Mouse (Mus musculus) ES-Bruce4 (cell line): ENCODE results near the gene Cbl. TPM values are rescaled to one million over a fixed set of nuclear protein-coding genes. Genes with fewer than 3 reads are reported as not detected.

ENCODE experiments used
- H3K27ac ChIP-seq: 2 replicates; pipeline ENCODE4 v1.5.1; 2012; ENCODE audit warnings: low read length, inconsistent platforms; ENCODE audit not compliant: insufficient read depth
- H3K27me3 ChIP-seq: 2 replicates; pipeline ENCODE4 v1.6.1; 2012; ENCODE audit warnings: mild to moderate bottlenecking, low read length, inconsistent platforms; ENCODE audit not compliant: control insufficient read depth, poor library complexity, insufficient read depth, severe bottlenecking
- H3K36me3 ChIP-seq: 2 replicates; pipeline ENCODE4 v1.6.1; 2012; ENCODE audit warnings: inconsistent platforms, mild to moderate bottlenecking, low read length, moderate library complexity; ENCODE audit not compliant: control insufficient read depth, poor library complexity, insufficient read depth, severe bottlenecking
- H3K4me1 ChIP-seq: one replicate; pipeline ENCODE4 v1.8.1; 2011; ENCODE audit warnings: low read length; ENCODE audit not compliant: control insufficient read depth, insufficient read depth
- H3K4me3 ChIP-seq: 2 replicates; pipeline ENCODE4 v1.5.1; 2011; ENCODE audit warnings: low read depth, mild to moderate bottlenecking, low read length
- H3K9ac ChIP-seq: 2 replicates; pipeline ENCODE4 v1.6.1; 2012; ENCODE audit warnings: low read depth, mild to moderate bottlenecking, inconsistent platforms; ENCODE audit not compliant: poor library complexity, severe bottlenecking
- H3K9me3 ChIP-seq: replicated peaks from 2 replicates; pipeline ENCODE4 v1.6.1; 2012; ENCODE audit warnings: mild to moderate bottlenecking, low read length, inconsistent platforms; ENCODE audit not compliant: control insufficient read depth, poor library complexity, insufficient read depth, severe bottlenecking
- CTCF ChIP-seq: IDR thresholded peaks from one replicate; pipeline ENCODE4 v1.8.1; 2011; ENCODE audit warnings: low read depth, low read length
- EP300 ChIP-seq: IDR thresholded peaks from 2 replicates; pipeline ENCODE4 v1.6.1; 2011; ENCODE audit warnings: low read depth, low read length; ENCODE audit not compliant: insufficient read depth
- POLR2A ChIP-seq: IDR thresholded peaks from one replicate; pipeline ENCODE4 v1.8.1; 2011; ENCODE audit warnings: low read length; ENCODE audit not compliant: insufficient read depth
- polyA plus RNA-seq: library from polyadenylated mRNA; stranded (reverse); fragments of >200 nt; gene quantifications from 2 replicates; pipeline ENCODE4 v1.2.4, GENCODE M21; 2011; ENCODE audit warnings: low read depth; ENCODE audit not compliant: missing spikeins, insufficient read depth, insufficient read length

Cbl gene
- polyA plus RNA-seq, 1 experiment = 58.8 TPM

DNA sequence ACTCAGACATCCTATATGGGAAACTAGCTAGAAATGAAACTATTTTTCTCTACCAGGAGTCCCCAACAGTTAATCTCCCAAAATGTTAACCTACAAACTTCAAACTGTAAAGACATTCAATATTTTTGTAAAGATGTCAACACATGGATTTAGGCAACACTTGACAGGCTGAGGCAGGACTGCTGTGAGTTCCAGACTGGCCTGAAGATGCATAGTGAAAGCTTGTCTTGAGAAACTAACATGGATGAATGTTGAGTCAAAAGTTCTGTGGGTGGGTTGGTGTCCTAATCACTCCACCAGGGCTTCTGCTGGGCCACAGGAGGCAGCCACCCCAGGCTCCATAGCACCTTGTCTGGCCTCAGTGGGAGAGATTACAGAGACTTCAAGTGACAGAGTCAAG, 2.2 kb downstream of the Cbl start:
- no peaks in the 10 kb centered on the region for H3K9me3 ChIP-seq
- no peak overlapping the region for H3K4me3 ChIP-seq
- H3K9ac ChIP-seq = no peak overlapping the region
- no peak for TF ChIP-seq EP300
- TF ChIP-seq POLR2A = no peak
- TF ChIP-seq CTCF = no peak
- no peaks in the 10 kb centered on the region for H3K36me3 ChIP-seq
- no peaks in the 10 kb centered on the region for H3K27me3 ChIP-seq
- no peaks in the 10 kb centered on the region for H3K4me1 ChIP-seq
- no peak overlapping the region for H3K27ac ChIP-seq

- no peak overlapping the region for H3K9ac ChIP-seq
- peaks cover 6% of the 10 kb centered on the region for H3K9me3 ChIP-seq
- no peaks in the 10 kb centered on the region for H3K36me3 ChIP-seq
- no peak for TF ChIP-seq CTCF
- no peak for TF ChIP-seq EP300
- TF ChIP-seq POLR2A = no peak
- no peaks in the 10 kb centered on the region for H3K4me1 ChIP-seq
- H3K4me3 ChIP-seq = no peak overlapping the region
- H3K27me3 ChIP-seq = no peaks in the 10 kb centered on the region
- no peak overlapping the region for H3K27ac ChIP-seq
Measured at GRCm38 (mm10) chr9:44225993-44226392, 7.9 kb downstream of the Cbl start.

DNA sequence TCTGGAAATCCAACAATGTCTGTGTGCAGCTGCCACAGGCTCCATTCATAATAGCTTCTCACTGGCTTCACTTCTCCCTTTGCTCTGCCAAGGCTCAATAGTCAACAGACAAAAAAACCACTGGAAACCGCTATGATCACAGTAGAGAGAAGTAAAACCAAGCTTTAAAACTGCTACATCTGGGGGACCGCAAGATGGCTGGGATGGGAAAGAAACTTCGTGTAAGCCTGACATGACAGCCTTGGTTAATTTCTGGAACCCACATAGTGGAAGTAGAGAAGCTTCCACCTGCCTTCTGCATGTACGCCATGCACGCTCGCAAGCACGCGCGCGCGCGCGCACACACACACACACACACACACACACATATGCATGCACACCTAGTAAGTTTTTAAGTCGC, 20.3 kb downstream of the Cbl start:
- no peaks in the 10 kb centered on the region for H3K4me1 ChIP-seq

DNA sequence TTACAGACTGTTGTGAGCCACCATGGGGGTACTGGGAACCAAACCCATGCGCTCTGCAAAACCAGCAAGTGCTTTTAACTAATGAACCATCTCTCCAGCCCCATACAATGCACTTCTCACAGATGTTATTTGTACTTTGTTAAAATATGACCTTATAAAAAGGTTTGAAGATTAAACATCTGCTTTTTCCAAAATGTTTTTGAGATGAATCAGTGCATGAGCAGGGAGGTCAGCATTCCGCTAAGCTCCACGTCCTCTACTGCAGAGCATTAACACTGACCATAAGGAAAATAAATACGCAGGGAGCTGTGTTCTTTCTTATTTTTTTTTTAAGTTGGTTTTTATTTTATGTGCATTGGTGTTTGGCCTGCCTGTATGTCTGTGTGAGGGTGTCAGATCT, 21.4 kb downstream of the Cbl start:
- no peaks in the 10 kb centered on the region for H3K9me3 ChIP-seq

More for the DNA sequence above, 20.3 kb downstream of the Cbl start:
- H3K4me3 ChIP-seq = no peak overlapping the region
- no peaks in the 10 kb centered on the region for H3K27me3 ChIP-seq
- no peak overlapping the region for H3K27ac ChIP-seq
- no peak overlapping the region for H3K9ac ChIP-seq
- H3K36me3 ChIP-seq = peaks cover 2% of the 10 kb centered on the region; the same call in 1 of the 2 replicates
- H3K9me3 ChIP-seq = no peaks in the 10 kb centered on the region
- TF ChIP-seq EP300 (no peak), CTCF (no peak), POLR2A (no peak)

DNA sequence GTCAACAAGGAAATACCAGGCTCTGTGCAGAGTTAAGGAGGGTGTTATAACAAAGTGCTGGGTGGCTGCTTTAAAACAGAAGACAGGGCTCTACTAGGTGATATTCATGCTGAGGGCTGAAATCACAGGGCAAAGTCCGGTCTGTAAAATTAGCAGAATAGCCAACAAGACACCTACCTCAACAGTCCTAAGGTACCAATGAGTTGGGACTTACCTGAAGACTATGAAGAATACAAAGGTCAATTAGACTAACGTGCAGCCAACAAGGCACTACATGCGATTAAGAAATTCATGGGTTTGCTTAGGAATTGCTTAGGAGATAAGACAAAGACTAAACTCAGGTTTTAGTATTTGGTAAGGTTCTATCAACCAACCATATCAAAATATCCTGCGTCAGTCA, 24.4 kb downstream of the Cbl start:
- Histone ChIP-seq H3K27ac (no peak overlapping the region), H3K9me3 (no peaks in the 10 kb centered on the region), H3K4me3 (no peak overlapping the region), H3K4me1 (no peaks in the 10 kb centered on the region), H3K27me3 (no peaks in the 10 kb centered on the region), H3K36me3 (peaks cover 2% of the 10 kb centered on the region; the same call in 1 of the 2 replicates), H3K9ac (no peak overlapping the region)
- TF ChIP-seq EP300 = no peak
- no peak for TF ChIP-seq POLR2A
- no peak for TF ChIP-seq CTCF

More for the DNA sequence above, 21.4 kb downstream of the Cbl start:
- no peak for TF ChIP-seq EP300
- no peak for TF ChIP-seq CTCF
- no peak for TF ChIP-seq POLR2A
- Histone ChIP-seq H3K36me3 (peaks cover 2% of the 10 kb centered on the region; the same call in 1 of the 2 replicates), H3K4me3 (no peak overlapping the region), H3K27ac (no peak overlapping the region), H3K9ac (no peak overlapping the region), H3K4me1 (no peaks in the 10 kb centered on the region), H3K27me3 (no peaks in the 10 kb centered on the region)

GRCm38 (mm10) chr9:44207840-44208239, 26.0 kb downstream of the Cbl start:
- Histone ChIP-seq H3K4me3 (no peak overlapping the region), H3K36me3 (peaks cover 2% of the 10 kb centered on the region; the same call in 1 of the 2 replicates), H3K4me1 (no peaks in the 10 kb centered on the region), H3K9ac (no peak overlapping the region), H3K27ac (no peak overlapping the region), H3K27me3 (no peaks in the 10 kb centered on the region), H3K9me3 (no peaks in the 10 kb centered on the region)
- TF ChIP-seq CTCF (no peak), POLR2A (no peak), EP300 (no peak)
